Mouse (Mus musculus): Measurements from ENCODE around the gene 4930556J24Rik. TPM values are rescaled to one million over a fixed set of nuclear protein-coding genes. Genes with fewer than 3 reads are reported as not detected.

The 4930556J24Rik gene
- total and polyA plus RNA-seq, 3 experiments, result 0.31 to 0.47 TPM; not detected in 1

DNA sequence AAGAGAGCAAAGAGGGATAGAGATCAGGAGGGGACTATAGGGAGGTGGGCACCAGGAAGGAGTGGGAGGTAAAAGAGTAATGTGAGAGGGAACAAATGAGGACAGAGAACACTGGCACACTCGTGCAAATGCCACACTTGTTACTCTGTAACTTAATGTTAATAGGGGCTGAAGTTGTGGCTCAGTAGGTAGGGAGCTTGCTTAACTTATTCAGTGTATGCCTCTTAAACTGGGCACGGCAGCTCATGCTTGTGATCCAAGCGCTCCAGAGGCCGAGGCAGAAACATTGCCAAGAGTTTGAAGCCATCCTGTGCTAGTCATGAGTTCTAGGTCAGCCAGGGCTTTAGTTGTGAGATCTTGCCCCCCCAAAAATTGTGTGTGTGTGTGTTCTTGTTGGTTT, 41.4 kb downstream of the 4930556J24Rik start:
- H3K9me3 ChIP-seq (replicated peaks; ENCODE audit: insufficient read depth, low read length), result no peaks in the 10 kb centered on the region
- no peak overlapping the region for H3K27ac ChIP-seq (ENCODE audit: control insufficient read depth, low read depth, low read length)
- H3K4me1 ChIP-seq (ENCODE audit: control insufficient read depth in 1 of 2, insufficient read depth in 2 of 2, low read length in 2 of 2), result peaks cover 0 to 16% of the 10 kb centered on the region in 2 experiments; a peak in 3 of 4 replicates
- TF ChIP-seq NRF1 (IDR thresholded peaks at IDR 0.05; ENCODE audit: insufficient read depth, low read depth, low read length, poor library complexity, severe bottlenecking) (no peak), EP300 (IDR thresholded peaks at IDR 0.05; ENCODE audit: low read depth in 1 of 2, low read length in 2 of 2) (no peak), POLR2AphosphoS5 (IDR thresholded peaks at IDR 0.05; ENCODE audit: borderline replicate concordance, low read depth, low read length) (no peak), TCF12 (IDR thresholded peaks at IDR 0.05; ENCODE audit: low read depth, low read length) (no peak), JUND (IDR thresholded peaks at IDR 0.05; ENCODE audit: low read depth, low read length) (no peak), NELFE (IDR thresholded peaks at IDR 0.05; ENCODE audit: low read depth, low read length) (no peak), E2F4 (IDR thresholded peaks at IDR 0.05; ENCODE audit: borderline replicate concordance, low read depth, low read length) (no peak)
- no peak overlapping the region for H3K9ac ChIP-seq (ENCODE audit: control insufficient read depth, low read depth, low read length, poor library complexity, severe bottlenecking)
- peaks cover 11 to 26% of the 10 kb centered on the region in 2 experiments for H3K27me3 ChIP-seq (ENCODE audit: control insufficient read depth in 1 of 2, insufficient read depth in 2 of 2, low read length in 2 of 2)
- H3K4me3 ChIP-seq (ENCODE audit: control insufficient read depth in 1 of 2, insufficient read depth in 1 of 2, low read depth in 2 of 2, low read length in 2 of 2), result no peak overlapping the region
- H3K36me3 ChIP-seq (ENCODE audit: control insufficient read depth in 1 of 2, insufficient read depth in 2 of 2, low read length in 2 of 2), result peaks cover 0 to 12% of the 10 kb centered on the region in 2 experiments; a peak in 2 of 4 replicates
- no peak for DNase-seq (ENCODE audit: low read depth, low spot score)
- no peaks in the 10 kb centered on the region; the same call in 1 of the 2 replicates for H3K79me2 ChIP-seq (ENCODE audit: control insufficient read depth, insufficient read depth, low read length, poor library complexity)

DNA sequence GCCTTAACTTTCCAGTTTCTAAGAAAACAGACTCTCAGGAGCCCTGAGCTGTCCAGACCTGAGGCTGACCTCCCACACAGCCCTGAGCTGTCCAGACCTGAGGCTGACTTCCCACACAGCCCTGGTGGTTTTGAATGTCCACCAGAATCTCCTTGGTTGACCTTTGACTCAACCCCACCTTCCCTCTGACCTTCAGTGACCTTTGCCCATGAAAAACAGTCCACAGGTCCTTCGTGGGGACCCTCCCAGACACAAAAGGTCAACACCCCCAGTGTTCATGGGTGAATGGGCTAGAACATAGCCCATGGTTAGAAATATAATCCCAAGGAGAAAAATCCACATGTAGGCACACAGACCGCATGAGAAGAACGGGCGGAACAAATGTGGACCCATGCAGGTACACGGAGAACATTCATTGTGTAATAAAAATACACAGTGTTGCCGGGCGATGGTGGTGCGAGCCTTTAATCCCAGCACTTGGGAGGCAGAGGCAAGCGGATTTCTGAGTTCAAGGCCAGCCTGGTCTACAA, 42.8 kb downstream of the 4930556J24Rik start:
- peaks cover 3 to 20% of the 10 kb centered on the region in 2 experiments for H3K27me3 ChIP-seq (ENCODE audit: control insufficient read depth in 1 of 2, insufficient read depth in 2 of 2, low read length in 2 of 2)
- no peaks in the 10 kb centered on the region; the same call in 1 of the 2 replicates for H3K79me2 ChIP-seq (ENCODE audit: control insufficient read depth, insufficient read depth, low read length, poor library complexity)
- H3K4me1 ChIP-seq (ENCODE audit: control insufficient read depth in 1 of 2, insufficient read depth in 2 of 2, low read length in 2 of 2), result peaks cover 0 to 21% of the 10 kb centered on the region in 2 experiments; a peak in 3 of 4 replicates
- H3K36me3 ChIP-seq (ENCODE audit: control insufficient read depth in 1 of 2, insufficient read depth in 2 of 2, low read length in 2 of 2), result peaks cover 0 to 14% of the 10 kb centered on the region in 2 experiments; a peak in 2 of 4 replicates
- H3K4me3 ChIP-seq (ENCODE audit: control insufficient read depth in 1 of 2, insufficient read depth in 1 of 2, low read depth in 2 of 2, low read length in 2 of 2), result no peak overlapping the region
- H3K9me3 ChIP-seq (replicated peaks; ENCODE audit: insufficient read depth, low read length), result no peaks in the 10 kb centered on the region
- DNase-seq (ENCODE audit: low read depth, low spot score), result no peak
- H3K27ac ChIP-seq (ENCODE audit: control insufficient read depth, low read depth, low read length), result no peak overlapping the region
- no peak overlapping the region for H3K9ac ChIP-seq (ENCODE audit: control insufficient read depth, low read depth, low read length, poor library complexity, severe bottlenecking)
- TF ChIP-seq NELFE (IDR thresholded peaks at IDR 0.05; ENCODE audit: low read depth, low read length) (no peak), USF2 (IDR thresholded peaks at IDR 0.05; ENCODE audit: borderline replicate concordance in 1 of 2, insufficient read depth in 1 of 2, low read depth in 1 of 2, low read length in 2 of 2) (no peak), USF1 (IDR thresholded peaks at IDR 0.05; ENCODE audit: low read depth, low read length) (no peak), POLR2AphosphoS2 (IDR thresholded peaks at IDR 0.05; ENCODE audit: low read length) (no peak), SMC3 (IDR thresholded peaks at IDR 0.05; ENCODE audit: low read depth, low read length) (no peak), GABPA (IDR thresholded peaks at IDR 0.05; ENCODE audit: low read depth, low read length) (no peak), TAL1 (IDR thresholded peaks at IDR 0.05; ENCODE audit: low read length) (no peak), CHD1 (IDR thresholded peaks at IDR 0.05; ENCODE audit: low read depth, low read length) (no peak), ZMIZ1 (IDR thresholded peaks at IDR 0.05; ENCODE audit: low read depth, low read length) (no peak), RCOR1 (IDR thresholded peaks at IDR 0.05; ENCODE audit: low read depth, low read length) (no peak), ZC3H11A (IDR thresholded peaks at IDR 0.05; ENCODE audit: low read depth, low read length) (no peak), ZKSCAN1 (IDR thresholded peaks at IDR 0.05; ENCODE audit: low read depth, low read length) (no peak)

All from MEL (cell line).